Mouse (Mus musculus): ENCODE data around the gene Dhx35. TPM values are rescaled to one million over a fixed set of nuclear protein-coding genes. Genes with fewer than 3 reads are reported as not detected.

The Dhx35 gene
- total RNA-seq (2021): 10 to 100 TPM; 24.9 to 30.2 TPM

- intact Hi-C loops (cut with DNase I): loop anchor here (2.0 kb wide), 1 partner anchor 26 kb away; the partner anchor contains the start of gene Fam83d
- peak; percentile 95 to 96 for DNase-seq
Observed at GRCm38 (mm10) chr2:158794494-158795004, at the start of gene Dhx35. TSS of gene Dhx35 (plus strand) at chr2:158794807.

- intact Hi-C loops (cut with DNase I): loop anchor here (5.0 kb wide), 1 partner anchor 193 kb away; no protein-coding TSS in a partner anchor
- peak; percentile 42 to 53 for DNase-seq
Observed at GRCm38 (mm10) chr2:158745049-158745482, 49.5 kb upstream of the Dhx35 start.

GRCm38 (mm10) chr2:158746164-158746563 is 48.4 kb upstream of the Dhx35 start:
- no peak for DNase-seq
- intact Hi-C loops (cut with DNase I): loop anchor here (5.0 kb wide), 1 partner anchor 194 kb away; no protein-coding TSS in a partner anchor

GRCm38 (mm10) chr2:158749366-158749765 is 45.2 kb upstream of the Dhx35 start:
- no peak for DNase-seq
- intact Hi-C loops (cut with DNase I): loop anchor here (5.0 kb wide), 1 partner anchor 197 kb away; no protein-coding TSS in a partner anchor

- intact Hi-C loops (cut with DNase I): no loop called here
Observed at GRCm38 (mm10) chr2:158760231-158760630, 34.4 kb upstream of the Dhx35 start.

GRCm38 (mm10) chr2:158762339-158762738 is 32.3 kb upstream of the Dhx35 start:
- intact Hi-C loops (cut with DNase I): no loop called here
- no peak for DNase-seq

More at GRCm38 (mm10) chr2:158760231-158760630, 34.4 kb upstream of the Dhx35 start:
- no peak for DNase-seq

GRCm38 (mm10) chr2:158767742-158768339 is 26.8 kb upstream of the Dhx35 start, which contains the start of gene Fam83d:
TSS of gene Fam83d (plus strand) at chr2:158768093.
- intact Hi-C loops (cut with DNase I): loop anchor here (1.0 to 2.0 kb wide), 2 partner anchors 27 to 96 kb away; partner anchors contain the start of gene Dhx35
- peak; percentile 98 for DNase-seq

GRCm38 (mm10) chr2:158768350-158768749 is 26.3 kb upstream of the Dhx35 start:
- intact Hi-C loops (cut with DNase I): loop anchor here (2.0 kb wide), 1 partner anchor 26 kb away; the partner anchor contains the start of gene Dhx35
- DNase-seq: peak in 1 of 2 experiments; percentile 45

- intact Hi-C loops (cut with DNase I): loop anchor here (2.0 kb wide), 1 partner anchor 26 kb away; the partner anchor contains the start of gene Dhx35
- DNase-seq: no peak
Observed at GRCm38 (mm10) chr2:158768771-158769170, 25.8 kb upstream of the Dhx35 start.

- intact Hi-C loops (cut with DNase I): no loop called here
- DNase-seq: peak; percentile 44 to 59
Observed at GRCm38 (mm10) chr2:158770126-158770757, 24.4 kb upstream of the Dhx35 start.

GRCm38 (mm10) chr2:158771066-158771763 is 23.4 kb upstream of the Dhx35 start:
- intact Hi-C loops (cut with DNase I): no loop called here
- DNase-seq: no peak

- intact Hi-C loops (cut with DNase I): no loop called here
- DNase-seq: no peak
Observed at GRCm38 (mm10) chr2:158772808-158773207, 21.8 kb upstream of the Dhx35 start.

GRCm38 (mm10) chr2:158774886-158775285 is 19.7 kb upstream of the Dhx35 start:
- no peak for DNase-seq
- intact Hi-C loops (cut with DNase I): no loop called here

GRCm38 (mm10) chr2:158776716-158777115 is 17.9 kb upstream of the Dhx35 start:
- intact Hi-C loops (cut with DNase I): no loop called here
- peak in 1 of 2 experiments; percentile 24 for DNase-seq

GRCm38 (mm10) chr2:158777490-158777889 is 17.1 kb upstream of the Dhx35 start:
- no peak for DNase-seq
- intact Hi-C loops (cut with DNase I): no loop called here

- DNase-seq: peak in 1 of 2 experiments; percentile 24
- intact Hi-C loops (cut with DNase I): no loop called here
Observed at GRCm38 (mm10) chr2:158778349-158778748, 16.3 kb upstream of the Dhx35 start.

GRCm38 (mm10) chr2:158781126-158781525 is 13.5 kb upstream of the Dhx35 start:
- no peak for DNase-seq
- intact Hi-C loops (cut with DNase I): no loop called here

GRCm38 (mm10) chr2:158786927-158787795 is 7.4 kb upstream of the Dhx35 start:
- intact Hi-C loops (cut with DNase I): no loop called here
- DNase-seq: peak in 1 of 2 experiments; percentile 32

GRCm38 (mm10) chr2:158795043-158795442 is 436 bp downstream of the Dhx35 start:
- DNase-seq: no peak
- intact Hi-C loops (cut with DNase I): loop anchor here (2.0 kb wide), 1 partner anchor 26 kb away; the partner anchor contains the start of gene Fam83d

- intact Hi-C loops (cut with DNase I): loop anchor here (2.0 kb wide), 1 partner anchor 27 kb away; the partner anchor contains the start of gene Fam83d
- no peak for DNase-seq
Observed at GRCm38 (mm10) chr2:158795875-158796274, 1.3 kb downstream of the Dhx35 start.

Measured in heart, postnatal 10 days (tissue).